Mouse (Mus musculus): Measurements from ENCODE around the gene Hoxa7.

Hoxa7 gene

DNA sequence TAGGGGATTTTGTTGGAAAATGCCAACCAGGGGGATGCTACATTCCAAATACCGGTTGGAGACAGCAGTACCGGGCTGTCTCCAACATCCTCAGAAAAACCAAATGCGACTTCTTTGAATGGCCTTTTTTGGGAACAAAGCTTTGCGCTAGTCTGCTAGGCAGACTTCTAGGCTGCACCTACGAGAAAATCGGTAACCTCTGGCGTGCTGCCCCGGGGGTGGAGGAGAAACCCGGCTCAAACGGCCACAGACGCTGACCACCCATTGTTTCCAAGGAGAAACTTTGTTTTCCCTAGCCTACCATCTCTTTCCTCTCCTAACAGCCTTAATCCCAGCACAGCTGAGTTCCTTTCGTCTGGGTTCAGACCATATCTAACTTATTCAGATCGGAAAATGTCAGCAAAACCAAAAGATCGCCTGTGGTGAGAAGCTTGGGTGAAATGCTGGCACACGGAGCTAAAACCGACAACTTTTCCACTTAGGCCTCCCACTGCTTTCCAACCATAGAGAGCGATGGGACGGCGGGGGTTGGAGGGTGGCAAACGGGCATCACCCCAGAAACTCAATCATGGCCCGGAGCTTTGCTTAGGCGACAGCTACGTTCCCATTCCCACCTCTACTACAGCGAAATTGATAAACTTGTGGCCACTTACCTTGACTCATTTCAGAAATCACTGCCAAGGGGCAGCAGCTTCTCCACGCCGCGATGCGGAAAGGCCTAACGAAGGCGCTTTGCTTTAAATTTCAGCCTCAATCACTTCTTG lies 18.2 kb upstream of the Hoxa7 start:
- ATAC-seq (ENCODE audit: low TSS enrichment), result no peak

DNA sequence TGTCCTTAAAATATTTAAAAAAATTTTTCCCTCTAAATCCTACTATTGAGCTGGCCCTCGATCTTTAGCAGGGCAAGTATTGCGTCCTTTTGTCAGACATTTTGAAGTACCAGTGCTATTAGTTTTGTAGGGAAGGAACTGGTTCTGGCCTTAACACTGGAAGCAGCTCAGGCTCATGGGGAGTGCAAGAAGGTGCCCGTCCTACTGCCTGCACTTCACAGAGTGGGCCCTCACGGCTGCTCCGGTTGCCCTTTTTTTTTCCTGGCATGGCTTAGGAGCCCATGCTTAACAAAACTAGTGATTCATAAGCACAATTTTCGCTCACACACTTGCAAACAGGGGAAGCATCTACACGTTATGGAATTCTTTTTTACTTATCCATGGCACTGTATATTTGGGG lies 17.3 kb upstream of the Hoxa7 start:
- no peak for ATAC-seq (ENCODE audit: low TSS enrichment)

DNA sequence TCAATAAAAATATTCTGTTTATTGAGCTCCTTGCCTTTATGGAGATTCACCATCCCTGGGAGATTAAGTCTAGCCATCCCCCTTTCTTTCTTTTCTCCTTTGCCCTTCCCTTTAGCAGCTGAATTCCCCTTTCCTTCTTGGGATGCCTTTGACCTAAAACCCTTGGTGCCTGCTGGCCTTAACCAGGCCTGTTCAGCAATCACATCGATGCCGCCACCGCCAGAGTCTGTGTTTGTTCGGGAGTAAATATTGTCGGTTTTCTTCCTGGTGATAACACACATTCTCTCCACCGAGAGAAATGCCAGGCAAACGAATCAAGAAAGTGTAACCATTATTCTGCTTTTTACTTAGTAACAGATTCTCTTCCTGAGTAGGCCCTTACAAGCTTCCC lies 16.5 kb upstream of the Hoxa7 start:
- no peak for ATAC-seq (ENCODE audit: low TSS enrichment)

DNA sequence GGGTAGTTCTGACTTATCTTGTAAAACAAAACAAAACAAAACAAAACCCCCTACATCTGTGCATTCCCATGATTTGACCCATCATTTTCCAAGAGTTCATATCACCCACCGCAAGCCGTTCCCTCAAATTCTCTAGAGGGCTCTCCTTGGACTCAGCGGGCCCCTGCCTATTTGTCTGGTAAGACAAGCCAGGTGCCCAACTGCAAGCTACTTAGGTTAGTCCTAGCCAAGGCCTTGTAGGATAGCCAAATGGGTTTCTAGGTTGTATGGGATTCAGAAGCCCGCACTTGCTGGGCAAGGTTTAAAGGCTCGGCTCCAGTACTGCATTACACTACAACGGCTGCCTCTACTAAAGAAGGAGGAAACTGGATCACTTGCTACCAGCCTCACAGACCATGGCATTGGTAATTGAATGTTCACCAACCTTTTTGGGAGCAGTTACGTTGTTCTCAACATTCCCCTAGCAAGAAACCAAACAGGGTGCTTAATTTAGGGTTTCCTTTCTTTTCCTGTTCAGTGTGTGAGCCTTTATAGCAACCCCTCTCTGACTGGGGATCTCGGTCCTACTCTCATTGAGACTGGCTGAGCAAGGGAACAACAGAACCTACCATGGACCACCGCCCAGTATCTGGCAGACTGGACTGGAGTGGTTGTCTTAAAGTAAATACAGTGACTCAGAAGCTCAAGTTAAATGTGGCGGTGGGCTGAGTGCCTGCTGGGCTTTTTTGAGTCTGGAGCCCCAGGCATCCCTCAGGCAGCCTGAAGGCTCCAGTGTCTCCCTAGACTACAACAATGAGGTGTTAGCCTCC lies 15.9 kb upstream of the Hoxa7 start:
- ATAC-seq (ENCODE audit: low TSS enrichment), result no peak

DNA sequence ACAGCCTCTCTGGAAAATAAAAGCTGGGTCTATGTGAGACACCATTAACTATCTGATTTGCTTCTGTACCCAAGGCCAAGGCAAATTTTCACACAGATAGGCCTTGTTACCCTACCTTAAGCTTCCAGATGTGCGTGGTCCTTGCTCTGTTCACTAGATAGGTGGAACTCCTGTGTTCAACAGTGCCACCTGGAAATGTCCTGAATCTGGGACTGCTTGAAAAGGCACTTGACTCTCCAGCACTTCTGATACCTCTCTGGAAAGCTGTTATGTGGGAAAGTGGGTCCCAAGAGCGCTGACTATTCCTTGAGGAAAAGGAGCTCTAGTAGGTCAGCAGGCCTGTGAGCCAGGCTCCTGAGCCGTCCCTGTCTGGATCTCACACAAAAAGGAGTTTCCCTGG lies 15.2 kb upstream of the Hoxa7 start:
- no peak for ATAC-seq (ENCODE audit: low TSS enrichment)

DNA sequence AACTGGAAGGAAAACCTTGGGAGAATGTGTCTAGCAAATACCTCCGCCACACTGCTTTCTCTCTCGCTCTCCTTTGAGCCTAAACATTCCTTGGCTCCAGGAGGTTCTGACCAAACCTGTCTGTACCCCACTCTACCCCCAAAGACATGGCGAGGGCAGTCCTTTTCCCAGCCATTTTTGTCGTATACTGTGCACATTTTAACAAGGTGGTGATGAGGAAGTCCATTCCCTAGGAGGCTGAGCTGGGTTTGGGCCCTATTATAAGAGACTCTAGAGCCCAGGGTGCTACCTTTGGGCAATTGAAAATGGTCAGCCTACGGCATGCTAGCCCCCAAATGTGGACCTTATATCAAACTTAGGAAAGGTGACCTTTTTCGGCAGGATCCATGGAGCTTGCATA lies 14.2 kb upstream of the Hoxa7 start:
- no peak for ATAC-seq (ENCODE audit: low TSS enrichment)

DNA sequence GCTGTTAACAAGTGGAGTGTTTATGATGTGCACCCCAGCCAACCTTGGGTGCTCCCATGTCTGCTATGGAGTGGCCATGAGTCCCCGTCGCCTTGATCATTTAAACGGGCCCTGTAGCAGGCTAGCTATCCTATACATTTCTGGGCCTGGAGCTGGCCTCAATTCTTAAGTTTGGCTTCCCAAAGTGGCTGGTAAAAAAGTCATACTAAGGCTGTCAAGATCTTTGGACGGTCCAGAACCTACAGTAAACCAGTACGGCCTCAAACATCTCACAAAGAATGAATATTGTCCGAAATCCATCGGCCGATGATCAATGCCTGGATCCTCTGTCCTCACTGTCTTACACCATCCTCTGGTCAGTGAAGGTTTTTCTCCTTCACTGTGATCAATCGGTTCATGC lies 13.6 kb upstream of the Hoxa7 start:
- no peak for ATAC-seq (ENCODE audit: low TSS enrichment)

DNA sequence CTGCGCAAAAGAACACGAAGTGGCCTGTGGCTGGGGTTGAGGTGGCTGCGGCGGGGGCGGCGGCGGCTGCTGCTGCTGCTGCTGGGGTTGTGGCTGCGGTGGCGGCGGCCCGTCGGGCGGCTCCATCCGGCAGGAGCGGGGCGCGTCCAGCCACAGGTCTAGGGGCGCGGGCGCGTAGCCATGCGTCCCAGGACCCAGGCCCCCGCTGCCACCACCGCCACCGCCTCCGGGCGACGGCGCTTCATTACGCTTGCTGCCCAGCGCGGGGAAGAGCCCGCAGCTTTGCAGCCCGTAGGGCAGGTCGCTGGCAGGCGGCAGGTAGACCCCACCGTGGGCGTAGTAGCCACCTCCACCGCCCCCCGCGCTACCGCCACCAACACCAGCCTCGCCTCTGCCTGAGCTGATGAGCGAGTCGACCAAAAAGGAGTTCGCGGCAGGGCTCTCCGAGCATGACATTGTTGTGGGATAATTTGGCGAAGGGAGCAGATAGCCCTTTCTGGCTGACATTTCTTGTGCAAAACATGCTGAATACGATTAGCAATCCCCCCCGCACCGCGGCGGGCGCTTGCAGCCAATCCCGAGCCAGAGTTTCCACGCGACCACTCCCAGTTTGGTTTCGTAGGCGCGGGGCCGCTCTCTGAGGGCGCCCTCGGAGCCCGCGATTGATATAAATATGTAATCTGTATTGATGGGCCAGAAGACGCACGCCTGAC lies 12.9 kb upstream of the Hoxa7 start:
- no peak for ATAC-seq (ENCODE audit: low TSS enrichment)

DNA sequence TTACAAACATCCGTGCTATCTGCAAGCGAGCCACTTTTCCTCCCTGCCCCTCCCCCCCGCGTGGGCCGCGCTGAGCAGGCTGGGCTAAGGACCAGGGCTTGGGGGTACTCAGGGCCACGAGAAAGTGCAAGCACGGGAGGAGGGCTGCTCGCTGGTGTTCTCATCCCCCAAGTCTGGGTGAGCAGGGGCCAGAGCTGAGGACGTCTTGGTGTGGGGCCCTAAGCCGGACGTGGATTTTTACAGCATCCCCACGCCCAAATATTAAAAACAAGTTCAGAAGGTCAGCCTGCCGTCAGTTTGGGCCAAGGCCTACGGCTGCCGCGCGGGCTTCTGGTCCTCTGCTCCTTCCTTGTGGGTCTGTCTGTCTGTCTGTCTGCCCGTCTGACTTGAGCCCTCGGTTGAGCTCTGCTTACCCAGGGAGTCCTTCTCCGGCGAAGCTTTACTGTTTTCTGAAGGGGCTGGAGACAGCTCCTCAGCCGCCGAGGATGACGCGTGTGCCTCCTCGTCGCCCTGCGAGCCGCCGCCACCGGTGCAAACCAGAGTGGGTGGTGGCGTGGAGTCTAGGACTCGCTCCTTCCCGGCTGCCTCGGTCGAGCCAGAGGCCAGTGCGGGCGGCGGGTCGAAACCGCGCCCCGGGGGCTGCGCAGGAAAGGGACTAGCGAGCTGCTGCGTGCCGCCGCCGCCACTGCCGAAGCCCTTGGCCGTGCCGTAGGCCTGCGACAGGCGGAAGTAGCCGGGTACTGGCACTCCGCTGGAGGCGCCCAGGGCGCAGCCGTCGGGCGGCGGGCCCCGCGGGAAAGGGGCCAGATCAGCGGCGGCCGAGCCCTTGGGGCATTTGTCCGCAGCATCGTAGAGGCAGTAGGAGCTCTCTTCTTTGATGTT lies 12.1 kb upstream of the Hoxa7 start:
- ATAC-seq (ENCODE audit: low TSS enrichment), result no peak

DNA sequence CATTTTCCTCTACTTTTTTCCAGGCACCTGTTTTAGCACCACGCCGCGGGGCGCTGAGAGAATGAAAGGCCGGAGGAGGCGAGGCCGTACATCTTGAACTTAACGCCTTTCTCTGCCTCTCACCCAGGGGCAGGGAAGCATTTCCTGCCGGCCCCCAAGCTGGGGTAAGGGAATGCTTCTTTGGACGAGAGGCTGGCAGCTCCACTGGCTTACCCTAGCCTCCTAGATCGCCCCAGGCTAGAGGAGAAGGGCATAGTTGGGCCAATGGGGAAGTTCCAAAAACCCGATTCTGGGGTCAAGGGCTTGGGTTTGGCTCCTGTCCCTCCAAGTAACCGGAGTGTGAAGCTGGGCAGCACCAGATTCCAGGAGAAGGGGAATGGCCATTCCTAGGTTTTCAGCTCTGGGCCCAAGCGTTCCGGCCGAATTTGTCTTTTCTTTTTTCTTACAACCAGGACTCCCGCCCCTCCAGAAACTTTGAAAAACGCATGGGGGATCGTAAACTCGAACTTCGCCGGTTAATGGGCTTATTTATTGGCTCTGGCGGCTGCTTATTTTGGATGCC lies 11.4 kb upstream of the Hoxa7 start:
- no peak for ATAC-seq (ENCODE audit: low TSS enrichment)

DNA sequence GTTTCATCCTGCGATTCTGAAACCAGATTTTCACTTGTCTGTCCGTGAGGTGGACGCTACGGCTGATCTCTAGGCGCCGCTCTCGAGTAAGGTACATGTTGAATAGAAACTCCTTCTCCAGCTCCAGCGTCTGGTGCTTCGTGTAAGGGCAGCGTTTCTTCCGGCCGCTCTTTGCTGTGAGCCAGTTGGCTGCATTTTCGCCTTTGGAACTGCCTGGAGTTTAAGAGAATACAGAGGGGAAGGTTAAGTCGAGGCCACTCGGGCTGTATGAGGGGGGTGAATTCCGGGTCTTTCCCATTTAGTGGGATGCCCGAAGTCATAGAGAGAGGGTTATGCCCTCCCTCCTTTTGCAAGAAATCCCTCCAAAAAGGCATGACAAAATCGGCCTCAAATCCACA lies 10.9 kb upstream of the Hoxa7 start:
- no peak for ATAC-seq (ENCODE audit: low TSS enrichment)

DNA sequence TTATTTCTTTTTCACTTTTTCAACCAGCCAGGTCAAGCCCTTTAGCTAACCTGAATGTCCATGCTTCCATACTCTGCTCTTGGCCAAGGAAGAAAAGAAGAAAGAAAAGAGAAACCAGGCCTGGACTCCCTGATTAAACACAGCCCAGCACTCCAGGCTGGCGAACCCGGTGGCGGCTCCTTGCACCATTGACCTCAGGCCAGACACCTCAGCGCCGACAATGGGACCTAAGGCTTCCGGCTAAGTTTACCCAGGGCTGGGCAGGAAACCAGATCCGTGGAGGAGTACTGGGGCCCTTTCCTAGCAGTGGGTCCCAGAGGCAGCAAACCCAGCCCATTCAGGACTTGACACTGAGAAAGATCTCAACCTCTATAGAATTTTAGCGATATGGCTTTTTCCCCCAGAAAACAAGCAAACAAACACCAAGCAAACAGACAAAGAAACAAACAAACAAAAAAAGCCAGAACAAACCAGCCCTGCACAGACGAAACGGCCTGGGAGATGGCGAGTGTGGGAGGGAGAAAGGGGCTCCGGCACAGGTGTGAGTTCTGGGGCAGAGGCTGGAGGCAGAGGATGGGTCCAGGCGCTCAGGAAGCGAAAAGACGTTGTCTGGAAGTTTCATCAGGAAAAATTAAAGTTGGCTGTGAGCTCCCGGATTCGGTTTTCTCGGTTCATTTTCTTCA lies 10.4 kb upstream of the Hoxa7 start:
- ATAC-seq (ENCODE audit: low TSS enrichment), result no peak

DNA sequence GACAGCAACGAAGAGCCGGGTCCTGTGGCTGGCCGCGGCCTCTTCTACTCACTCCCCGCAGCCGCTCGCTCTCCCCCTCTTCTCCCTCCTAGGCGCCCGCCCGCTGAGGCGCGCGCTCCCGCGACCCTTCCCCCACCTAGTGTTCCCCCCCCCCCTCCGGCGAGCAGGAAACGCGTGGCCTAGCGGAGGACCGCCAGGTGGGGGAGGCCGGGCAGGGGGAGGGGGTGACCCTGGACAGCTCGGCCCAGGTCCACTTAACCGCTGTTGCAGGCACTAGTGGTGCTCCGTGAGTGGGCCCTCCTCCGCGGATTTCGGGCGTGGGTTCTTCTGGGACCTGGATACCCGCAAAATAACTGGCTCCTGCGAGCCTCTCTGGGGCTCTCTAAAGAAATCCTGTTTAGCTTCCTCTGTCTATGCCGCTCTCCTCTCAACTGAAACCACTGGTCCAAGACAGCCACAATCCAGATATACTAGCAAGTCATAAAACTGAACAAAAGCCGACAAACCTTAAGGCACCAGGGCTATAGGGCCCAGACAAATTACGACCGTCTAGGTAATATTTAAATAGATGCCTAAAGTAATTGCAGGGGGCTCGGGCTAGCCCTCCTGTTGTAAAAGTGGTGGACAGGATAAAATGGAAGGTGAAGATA lies 9.0 kb upstream of the Hoxa7 start, which contains the start of gene Hoxa9:
Gene Hoxa9, minus strand, starts transcription at position 574 of the 650 bp plus-strand sequence.
- no peak for ATAC-seq (ENCODE audit: low TSS enrichment)

DNA sequence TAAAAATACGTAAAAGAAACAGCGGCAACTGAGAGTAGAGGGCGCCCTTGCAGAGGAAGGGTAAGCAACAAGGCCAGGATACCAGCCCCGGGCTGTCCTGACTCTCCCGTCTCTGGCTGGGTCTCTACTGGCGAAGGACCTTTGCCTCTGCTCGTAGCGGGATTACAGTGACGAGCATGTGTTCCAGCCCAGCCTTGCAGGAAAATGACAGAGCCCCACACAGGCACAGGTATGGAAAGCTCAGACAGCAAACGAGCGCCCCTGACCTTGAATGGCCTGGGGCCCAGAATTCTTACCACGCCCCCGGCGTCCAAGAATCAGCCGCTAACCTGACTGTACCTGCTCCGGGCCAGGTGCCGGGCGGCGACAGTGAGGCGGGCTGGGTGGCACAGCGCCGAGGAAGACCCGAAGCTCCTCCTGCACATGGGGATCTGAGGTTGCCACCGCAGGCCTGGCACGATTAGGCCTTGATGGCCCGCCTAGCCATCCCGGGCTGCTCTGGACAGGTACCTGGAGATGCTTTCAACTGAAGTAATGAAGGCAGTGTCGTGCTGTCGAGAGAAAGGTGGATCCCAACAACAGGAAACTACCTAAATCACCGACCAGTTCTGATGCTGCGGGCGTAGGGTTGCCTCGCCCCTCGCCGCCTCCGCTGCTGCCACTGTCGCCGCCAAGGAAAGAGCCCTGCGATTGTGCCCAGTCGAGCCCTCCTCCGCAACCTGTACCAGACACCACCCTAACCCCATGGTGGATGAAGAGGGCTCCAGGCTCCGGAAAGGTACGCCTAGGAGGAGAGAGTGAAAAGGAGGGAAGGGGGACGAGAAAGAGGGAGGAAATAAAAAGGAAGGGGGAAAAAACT lies 8.1 kb upstream of the Hoxa7 start:
- no peak for ATAC-seq (ENCODE audit: low TSS enrichment)

DNA sequence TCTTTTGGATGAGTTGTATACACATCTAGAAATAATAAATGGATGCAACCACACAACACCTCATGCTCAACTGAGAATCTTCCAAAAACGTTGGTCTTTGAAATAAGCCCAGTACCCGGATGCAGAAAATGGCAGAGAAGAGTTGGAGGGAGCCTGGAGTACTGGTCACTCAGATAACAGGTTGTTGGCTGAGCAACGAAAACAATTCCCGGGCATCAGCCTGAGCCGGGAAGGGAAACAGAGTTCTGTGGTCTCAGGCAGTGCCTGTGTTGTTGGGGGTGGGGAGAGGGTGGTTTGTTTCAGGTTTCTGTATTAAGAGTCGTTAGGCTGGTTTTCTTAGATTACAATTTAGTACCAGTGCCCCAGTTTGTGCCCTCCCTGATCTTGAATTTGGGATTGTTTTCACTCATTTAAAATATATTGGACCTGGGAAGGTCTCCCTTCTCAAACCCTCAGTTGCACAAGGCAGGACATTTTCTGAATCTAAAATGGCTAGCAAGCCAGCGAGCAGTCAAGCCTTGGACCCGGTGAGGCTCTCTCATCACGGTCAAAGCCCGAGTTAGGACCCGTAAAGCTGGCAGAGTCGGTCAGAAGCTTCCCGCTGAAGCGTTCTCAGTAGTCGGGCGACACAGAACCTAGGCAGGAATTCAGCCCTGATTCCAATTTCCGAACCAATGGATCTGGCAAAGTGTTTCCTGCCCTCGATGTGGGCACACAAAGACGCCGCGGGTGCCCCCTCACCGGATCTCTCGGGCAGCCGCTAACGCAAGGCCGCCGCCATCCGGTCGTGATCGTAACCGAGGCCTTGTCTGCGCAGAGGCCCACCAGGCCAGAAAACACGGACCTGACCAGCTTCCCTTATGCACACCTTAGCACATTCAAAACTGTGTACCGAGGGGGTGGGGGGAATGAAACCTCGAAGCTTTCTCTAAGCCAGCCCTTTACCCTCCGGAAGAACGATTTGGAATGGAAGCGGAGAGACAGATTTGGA lies 7.1 kb upstream of the Hoxa7 start:
- ATAC-seq (ENCODE audit: low TSS enrichment), result no peak

DNA sequence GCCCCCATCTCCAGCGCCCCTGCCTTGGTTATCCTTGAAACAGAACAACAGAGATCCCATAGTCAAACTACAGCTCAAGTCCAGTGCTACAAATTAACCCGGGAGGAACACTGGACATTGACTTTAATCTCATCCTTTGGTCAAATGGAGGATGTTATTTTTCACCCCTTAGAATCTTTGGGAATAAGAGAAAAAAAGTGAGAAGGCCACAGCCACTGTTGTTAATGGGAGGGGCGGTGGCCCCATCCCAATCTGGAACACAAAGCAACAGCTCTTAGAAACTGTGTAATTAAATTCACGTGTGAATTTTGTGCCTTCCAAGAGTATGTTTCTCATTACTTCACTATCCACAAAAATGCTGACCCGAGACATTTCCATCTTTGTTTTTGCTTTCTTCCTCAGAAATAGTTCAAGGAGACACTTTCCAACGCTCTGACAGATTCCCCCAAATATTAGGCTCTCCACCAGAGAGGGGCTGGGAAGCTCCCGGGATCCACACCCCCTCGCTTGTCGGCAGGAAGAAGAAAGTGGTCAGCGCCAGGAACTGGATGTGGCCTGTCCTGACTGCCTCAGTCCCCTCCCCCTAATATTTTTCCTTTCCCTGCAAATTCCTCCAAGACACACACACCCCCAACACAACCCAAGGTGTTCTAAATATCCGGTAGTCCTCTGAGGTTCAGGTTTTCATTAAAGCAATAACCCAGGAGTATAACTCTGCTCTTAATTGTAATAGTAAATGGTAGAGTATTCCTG lies 6.0 kb upstream of the Hoxa7 start:
- no peak for ATAC-seq (ENCODE audit: low TSS enrichment)

DNA sequence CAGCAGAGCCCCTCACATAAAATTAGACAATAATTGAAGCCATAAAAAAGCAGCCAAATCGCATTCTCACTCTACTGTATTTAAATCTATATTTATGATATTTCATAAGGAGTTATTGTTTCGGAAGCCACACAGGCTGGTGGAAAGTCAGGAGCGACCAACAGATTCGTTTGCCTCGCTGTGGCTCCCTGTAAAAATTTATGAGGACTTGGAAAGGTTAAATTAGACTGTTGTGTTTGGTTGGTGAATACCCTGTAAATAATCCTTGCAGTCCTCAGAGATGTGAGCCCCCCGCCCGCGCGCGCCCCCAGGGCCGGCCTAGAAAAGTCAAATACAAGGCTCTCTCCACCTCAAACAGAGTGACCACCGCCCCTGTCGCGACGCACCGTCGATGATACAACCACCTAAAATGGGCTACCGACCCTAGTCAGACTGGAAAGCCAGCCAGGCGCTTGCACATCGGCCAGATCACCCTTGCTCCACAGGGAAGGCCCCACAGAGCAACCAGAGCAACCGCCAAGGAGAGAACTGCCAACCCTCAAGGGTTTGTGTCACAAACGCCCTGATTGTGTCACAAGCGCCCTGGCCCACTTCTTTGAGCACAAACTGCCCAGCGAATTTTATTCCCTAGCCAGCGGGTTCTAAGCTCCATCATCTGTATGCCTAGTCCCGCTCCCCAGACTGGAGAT lies 5.1 kb upstream of the Hoxa7 start:
- no peak for ATAC-seq (ENCODE audit: low TSS enrichment)
